ENCODE assay signal across 22 mouse cellular contexts in genomic region chr8:92851381-92851780, GRCm38 (mm10). TPM values are rescaled to one million over a fixed set of nuclear protein-coding genes. Genes with fewer than 3 reads are reported as not detected.
"Had no signal": no experiment of that assay in that cellular context is flagged by ENCODE, and none has a peak within 500 bp of the region (broad histone marks: within the 10 kb centered on the region; RNA-seq: fewer than 3 reads in every experiment).

No protein-coding gene starts in this region.

- ATAC-seq: liver, postnatal 0 days; midbrain, embryonic 13.5 days; midbrain, embryonic 16.5 days had no signal

- H3K4me3 ChIP-seq: layer of hippocampus, adult 2 months; lung, embryonic 15.5 days; megakaryocyte, embryonic 14.5 days; midbrain, embryonic 10.5 days; midbrain, embryonic 13.5 days; myocyte; neural tube, embryonic 13.5 days; stomach, embryonic 15.5 days had no signal

- H3K9me3 ChIP-seq: lung, embryonic 15.5 days; midbrain, embryonic 10.5 days; stomach, embryonic 15.5 days had no signal

- H3K36me3 ChIP-seq: midbrain, embryonic 10.5 days; midbrain, embryonic 13.5 days; neural tube, embryonic 13.5 days; stomach, embryonic 15.5 days had no signal

- H3K27me3 ChIP-seq: lung, embryonic 15.5 days; stomach, embryonic 15.5 days had no signal

- H3K4me2 ChIP-seq: liver, embryonic 11.5 days; lung, embryonic 15.5 days; midbrain, embryonic 13.5 days; neural tube, embryonic 13.5 days; stomach, embryonic 15.5 days had no signal

- DNase-seq: kidney, adult 11 months; kidney, adult 9 months; kidney, postnatal 25 days; layer of hippocampus, adult 9-11 months; liver, postnatal 0 days; right cerebral cortex, postnatal 25 days; spleen, adult 18-20 months; thymus, postnatal 25 days had no signal

- H3K27ac ChIP-seq: kidney, postnatal 0 days; layer of hippocampus, adult 2 months; liver, embryonic 14.5 days; midbrain, embryonic 10.5 days; midbrain, embryonic 13.5 days; neural tube, embryonic 13.5 days; stomach, embryonic 15.5 days had no signal

- H3K9ac ChIP-seq: liver, embryonic 14.5 days; liver, postnatal 0 days; lung, embryonic 15.5 days; midbrain, embryonic 13.5 days; neural tube, embryonic 13.5 days; stomach, embryonic 15.5 days had no signal

RNA-seq across cellular contexts. Expression of gene Mmp2, which starts 24.3 kb away (rescaled TPM):
- total RNA-seq: monocyte, adult 5-6 weeks; neutrophil, adult 5-6 weeks had no signal

RNA-seq across cellular contexts. Expression of gene Capns2, which starts 49.8 kb away (rescaled TPM):
- polyA plus RNA-seq: kidney, postnatal 0 days; liver, postnatal 0 days had no signal
